Mouse (Mus musculus) forebrain, postnatal 0 days (tissue): ENCODE results near the gene Tapbp. TPM values are rescaled to one million over a fixed set of nuclear protein-coding genes. Genes with fewer than 3 reads are reported as not detected.
"Not testable (repeated sequence)": the region's sequence is repeated elsewhere in the genome, so short reads cannot be mapped to it uniquely, and the experiment has no call there.

ENCODE experiments used
- ATAC-seq: fragments of 200-750 bp; cut with Nextera tagmentation; 2 replicates; pipeline ENCODE4 v1.8.0; 2017; ENCODE audit warnings: mild to moderate bottlenecking, moderate library complexity
- DNase-seq: peaks from one replicate; pipeline ENCODE4 v3.0.0-alpha.2; 2015
- H3K27ac ChIP-seq: fragments of 300-500 bp; sonication (generic); 2 replicates; pipeline ENCODE4 v1.5.1; 2014; ENCODE audit warnings: low read depth, mild to moderate bottlenecking, antibody characterized with exemption, low read length, moderate library complexity, mixed read lengths
- H3K27me3 ChIP-seq: fragments of 300-500 bp; sonication (generic); 2 replicates; pipeline ENCODE4 v1.6.1; 2014; ENCODE audit warnings: mild to moderate bottlenecking, low read length, mixed read lengths; ENCODE audit not compliant: insufficient read depth
- H3K36me3 ChIP-seq: fragments of 300-500 bp; sonication (generic); 2 replicates; pipeline ENCODE4 v1.6.1; 2014; ENCODE audit warnings: mild to moderate bottlenecking, moderate library complexity; ENCODE audit not compliant: insufficient read depth
- H3K4me1 ChIP-seq: fragments of 300-500 bp; sonication (generic); 2 replicates; pipeline ENCODE4 v1.6.1; 2014; ENCODE audit warnings: antibody characterized with exemption; ENCODE audit not compliant: insufficient read depth
- H3K4me2 ChIP-seq: fragments of 300-500 bp; sonication (generic); 2 replicates; pipeline ENCODE4 v1.6.1; 2014; ENCODE audit warnings: low read depth, mild to moderate bottlenecking, moderate library complexity
- H3K4me3 ChIP-seq: fragments of 300-500 bp; sonication (generic); 2 replicates; pipeline ENCODE4 v1.5.1; 2014; ENCODE audit warnings: low read depth, low read length, mixed read lengths
- H3K9ac ChIP-seq: fragments of 300-500 bp; sonication (generic); 2 replicates; pipeline ENCODE4 v1.6.1; 2014; ENCODE audit warnings: mild to moderate bottlenecking
- H3K9me3 ChIP-seq: fragments of 300-500 bp; sonication (generic); 2 replicates; pipeline ENCODE4 v1.6.1; 2016; ENCODE audit warnings: low read length
- CTCF ChIP-seq: sonication (generic); IDR thresholded peaks from 2 replicates; pipeline ENCODE4 v1.5.1; 2016; ENCODE audit warnings: antibody characterized with exemption, control low read depth, low read depth
- WGBS: fragments of 180-500 bp; shearing (Covaris S2); extraction: QIAGEN DNeasy Blood & Tissue Kit; methylation state at CpG from one replicate; pipeline ENCODE4 v1.1.7; 2014; 5-methylcytosine and 5-hydroxymethylcytosine counted together
- polyA plus RNA-seq: library from polyadenylated mRNA; unstranded; fragments of >200 nt; fragmentation: Nextera tagmentation; extraction: Ambion mirVana; gene quantifications from 2 replicates; pipeline ENCODE4 v1.2.1, GENCODE M21; 2015
- total RNA-seq: library from RNA; depleted of rRNA; stranded (reverse); fragments of >200 nt; gene quantifications from 2 replicates; pipeline ENCODE4 v1.2.3, GENCODE M21; 2014; rRNA removed

Gene Tapbp
- 27.2 and 36.0 TPM in 2 replicates for total RNA-seq
- 25.0 and 26.2 TPM in 2 replicates for polyA plus RNA-seq

DNA sequence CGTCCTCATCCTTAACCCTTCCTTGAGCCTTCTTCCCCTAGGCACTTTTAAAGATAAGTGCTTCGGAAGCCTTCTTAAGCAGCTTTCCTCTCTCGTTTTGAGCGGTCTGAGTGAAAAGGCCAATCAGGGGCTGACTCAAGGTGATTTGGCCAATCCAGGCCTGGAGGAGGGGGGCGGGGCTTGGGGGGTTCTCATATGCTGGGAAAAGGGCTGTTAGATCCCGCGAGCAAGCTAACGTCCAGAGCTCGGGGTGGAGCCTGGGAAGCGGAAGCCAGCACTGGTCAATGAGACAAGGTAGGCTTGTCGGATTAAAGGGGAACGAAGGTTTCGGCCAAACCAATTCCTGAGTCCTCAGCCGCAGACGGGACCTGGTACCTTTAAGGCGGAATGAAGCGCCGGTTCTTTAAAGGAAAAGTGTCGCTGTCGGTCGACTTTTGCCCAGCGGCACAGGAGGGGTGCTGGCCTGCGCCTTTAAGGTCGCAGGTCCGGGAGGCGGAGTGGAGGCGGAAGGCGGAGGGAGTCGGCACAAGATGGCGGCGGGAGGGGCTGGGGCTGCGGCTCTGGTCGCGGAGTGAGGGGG is at the start of gene Tapbp, which contains the start of gene Zbtb22:
Tapbp (plus strand) TSS at position 229 of the 580 bp plus-strand sequence.
Zbtb22 (plus strand) TSS at position 234 of the 580 bp plus-strand sequence.
- Histone ChIP-seq H3K27me3 (no peaks in the 10 kb centered on the region), H3K36me3 (peaks cover 43% of the 10 kb centered on the region), H3K4me1 (peaks cover 7% of the 10 kb centered on the region; the same call in 1 of the 2 replicates), H3K4me2 (peak within 1 kb of the TSS; percentile 63), H3K4me3 (peak within 1 kb of the TSS; percentile 53), H3K27ac (peak within 1 kb of the TSS; percentile 86), H3K9ac (peak within 1 kb of the TSS; percentile 56), H3K9me3 (no peaks in the 10 kb centered on the region)
- peak; percentile 93 for ATAC-seq
- peak; percentile 98 for DNase-seq
- WGBS = under 1% methylated on average over 33 of the region's 34 CpGs
- TF ChIP-seq CTCF = no peak

DNA sequence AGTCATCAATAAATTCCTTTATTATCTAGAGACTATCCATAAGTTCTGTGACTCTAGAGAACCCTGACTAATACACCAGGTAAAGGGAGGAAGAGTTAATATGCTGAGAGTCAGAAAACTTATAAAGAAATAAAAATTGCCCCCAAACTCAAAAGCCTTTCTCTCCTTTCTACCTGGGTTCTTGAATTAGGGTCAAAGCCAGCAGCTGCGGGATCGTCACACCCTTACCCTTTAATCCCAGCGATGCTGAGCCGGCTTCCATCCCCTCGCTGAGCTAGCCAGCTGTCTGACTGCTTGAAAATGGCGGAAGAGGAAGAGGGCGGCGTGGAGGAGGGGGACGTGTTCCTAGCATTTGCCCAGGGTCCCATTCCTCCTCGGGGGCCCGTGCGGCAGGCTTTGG is 42.2 kb upstream of the Tapbp start, which contains the start of gene Gm7029:
Gm7029 (plus strand) TSS at position 301 of the 400 bp plus-strand sequence.
- not testable (repeated sequence) for H3K4me3 ChIP-seq, DNase-seq, H3K27ac ChIP-seq, H3K4me2 ChIP-seq, H3K9me3 ChIP-seq, H3K4me1 ChIP-seq, H3K36me3 ChIP-seq, H3K9ac ChIP-seq, H3K27me3 ChIP-seq, ATAC-seq
- WGBS = 93% methylated on average over 4 of the region's 12 CpGs

DNA sequence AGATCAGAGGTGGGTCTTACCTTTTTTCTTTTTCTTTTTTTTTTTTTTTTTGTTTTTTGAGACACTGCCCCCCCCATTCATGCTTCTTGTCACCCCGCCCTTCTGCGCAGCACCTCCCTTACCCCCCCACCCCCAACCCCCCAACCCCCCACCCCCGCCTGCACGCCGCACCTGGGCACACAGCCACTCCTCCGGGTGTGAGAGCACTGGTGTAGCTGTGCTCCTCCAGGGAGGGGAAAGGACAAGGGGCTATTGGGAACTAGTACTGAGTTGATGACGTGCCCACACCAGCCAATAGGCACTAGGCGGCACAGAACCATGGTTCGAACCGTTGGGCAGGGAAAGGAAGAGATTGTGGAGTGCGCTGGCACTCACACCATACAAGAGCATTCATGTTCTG is 41.3 kb upstream of the Tapbp start:
- Histone ChIP-seq H3K27me3 (no peaks in the 10 kb centered on the region), H3K27ac (no peak overlapping the region), H3K36me3 (no peaks in the 10 kb centered on the region), H3K9ac (no peak overlapping the region), H3K9me3 (no peaks in the 10 kb centered on the region), H3K4me3 (no peak overlapping the region), H3K4me1 (no peaks in the 10 kb centered on the region), H3K4me2 (no peak overlapping the region)
- no peak for ATAC-seq
- WGBS = 84% methylated on average over 11 of the region's 11 CpGs
- TF ChIP-seq CTCF = no peak
- DNase-seq = no peak

DNA sequence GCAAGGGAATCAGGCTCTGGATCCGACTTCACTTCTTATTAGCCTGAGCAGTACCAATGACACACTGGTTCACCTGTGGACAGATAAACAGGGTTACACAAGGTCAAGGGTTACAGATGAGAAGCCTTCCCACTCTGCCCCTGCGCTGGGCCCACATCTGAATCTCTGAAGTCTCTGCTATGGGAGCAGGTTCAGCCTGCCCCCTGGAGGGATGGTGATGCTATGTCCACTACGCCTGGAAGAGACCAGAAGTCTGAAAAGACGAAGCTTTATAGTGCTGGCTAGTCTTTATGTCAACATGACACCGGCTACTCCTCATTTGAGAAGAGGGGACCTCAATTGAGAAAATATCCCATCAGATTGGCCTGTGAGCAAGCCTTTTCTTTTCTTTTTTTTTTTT is 39.9 kb upstream of the Tapbp start:
- H3K27ac ChIP-seq, H3K9ac ChIP-seq, H3K4me1 ChIP-seq, H3K9me3 ChIP-seq, H3K4me3 ChIP-seq, H3K36me3 ChIP-seq, DNase-seq, ATAC-seq, H3K4me2 ChIP-seq, H3K27me3 ChIP-seq: not testable (repeated sequence)
- peak; percentile 11; the same call in 1 of the 2 replicates for TF ChIP-seq CTCF
- 86% methylated on average over 5 of the region's 5 CpGs for WGBS

DNA sequence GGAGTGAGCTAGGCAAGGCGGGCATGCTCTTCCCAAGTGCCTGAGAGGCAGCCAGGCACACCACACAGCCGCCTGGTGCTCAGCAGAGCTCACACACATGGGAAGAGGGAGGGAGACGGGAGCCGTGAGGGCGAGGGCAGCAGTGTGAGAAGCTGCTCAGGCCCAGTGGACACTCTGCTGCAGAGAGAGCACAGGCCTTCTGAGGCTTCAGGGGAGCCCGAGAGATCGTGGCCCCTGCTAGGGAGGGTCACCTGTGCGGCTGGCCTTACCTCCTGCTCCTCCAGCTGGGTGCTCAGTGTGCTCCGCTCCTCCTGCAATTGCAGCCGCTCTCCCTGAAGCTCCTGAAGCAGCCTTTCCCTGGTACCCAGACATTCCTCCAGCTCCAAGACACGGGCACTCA is 31.4 kb upstream of the Tapbp start:
- not testable (repeated sequence) for H3K9ac ChIP-seq, H3K27me3 ChIP-seq, H3K27ac ChIP-seq, H3K4me2 ChIP-seq, H3K9me3 ChIP-seq, ATAC-seq, H3K36me3 ChIP-seq, H3K4me1 ChIP-seq, DNase-seq, H3K4me3 ChIP-seq
- 95% methylated on average over 9 of the region's 11 CpGs for WGBS

DNA sequence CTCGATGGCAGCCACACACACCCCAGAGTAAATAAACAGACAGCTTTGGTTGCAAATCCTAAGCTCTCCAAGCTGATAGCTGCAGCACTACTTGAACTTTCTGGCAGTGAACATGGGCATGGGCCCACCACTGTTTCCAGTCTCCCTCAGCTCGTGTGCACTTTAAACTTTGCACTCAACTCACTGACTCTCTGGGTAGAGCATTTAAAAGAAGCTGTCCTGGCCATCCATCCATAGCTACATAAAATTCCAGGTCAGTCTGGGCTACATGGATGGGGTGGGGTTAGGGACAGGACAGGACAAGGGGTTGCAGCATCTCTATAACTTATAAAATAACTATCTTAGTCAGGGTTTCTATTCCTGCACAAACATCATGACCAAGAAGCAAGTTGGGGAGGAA is 27.9 kb upstream of the Tapbp start:
- not testable (repeated sequence) for H3K4me2 ChIP-seq, H3K4me1 ChIP-seq, H3K27ac ChIP-seq, H3K4me3 ChIP-seq, H3K36me3 ChIP-seq, ATAC-seq, H3K27me3 ChIP-seq, DNase-seq, H3K9me3 ChIP-seq, H3K9ac ChIP-seq
- 83% methylated on average over 2 of the region's 2 CpGs for WGBS

DNA sequence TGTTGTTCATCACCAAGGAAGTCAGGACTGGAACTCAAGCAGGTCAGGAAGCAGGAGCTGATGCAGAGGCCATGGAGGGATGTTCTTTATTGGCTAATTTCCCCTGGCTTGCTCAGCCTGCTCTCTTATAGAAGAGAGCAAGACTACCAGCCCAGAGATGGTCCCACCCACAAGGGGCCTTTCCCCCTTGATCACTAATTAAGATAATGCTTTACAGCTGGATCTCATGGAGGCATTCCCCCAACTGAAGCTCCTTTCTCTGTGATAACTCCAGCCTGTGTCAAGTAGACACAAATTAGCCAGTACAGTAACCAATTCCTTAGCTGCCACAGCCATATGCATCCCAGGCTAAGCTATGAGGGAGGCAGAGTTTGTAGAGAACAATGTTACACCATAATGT is 27.5 kb upstream of the Tapbp start:
- not testable (repeated sequence) for H3K4me1 ChIP-seq, H3K27me3 ChIP-seq, H3K4me2 ChIP-seq, H3K9me3 ChIP-seq, H3K36me3 ChIP-seq, H3K27ac ChIP-seq, H3K4me3 ChIP-seq, ATAC-seq, DNase-seq, H3K9ac ChIP-seq

DNA sequence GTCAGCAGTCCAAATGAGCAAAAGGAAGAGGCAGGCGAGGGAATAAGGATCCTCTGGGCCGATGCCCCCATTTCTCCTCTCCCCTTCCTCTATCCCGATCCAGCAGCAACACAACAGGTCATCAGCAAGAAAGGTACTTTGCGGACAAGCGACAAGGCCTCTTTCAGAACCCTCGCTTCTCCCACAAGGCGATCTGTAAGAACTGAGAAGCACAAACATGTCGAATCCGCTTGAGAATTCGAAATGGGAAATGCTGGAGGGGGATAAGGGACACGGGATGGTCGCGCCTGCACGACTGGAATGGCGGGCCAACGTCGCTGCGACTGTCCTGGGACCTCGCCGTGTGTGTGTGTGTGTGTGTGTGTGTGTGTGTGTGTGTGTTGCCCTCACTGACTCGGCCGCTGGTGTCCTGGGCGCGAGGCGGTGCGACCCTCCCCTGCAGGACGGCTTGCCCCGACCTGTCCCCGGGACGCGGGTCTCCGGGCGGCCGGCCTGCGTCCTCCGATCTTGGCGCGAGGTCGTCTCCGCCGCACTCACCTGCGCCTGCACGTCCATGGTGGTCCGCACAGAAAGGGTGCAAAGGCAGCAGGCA is 25.7 kb upstream of the Tapbp start:
- H3K9me3 ChIP-seq, H3K27me3 ChIP-seq, H3K4me1 ChIP-seq, H3K27ac ChIP-seq, DNase-seq, ATAC-seq, H3K36me3 ChIP-seq: not testable (repeated sequence)
- Histone ChIP-seq H3K4me2 (peak overlapping the region; percentile 71), H3K4me3 (peak overlapping the region; percentile 44), H3K9ac (peak overlapping the region; percentile 6)
- 2% methylated on average over 44 of the region's 44 CpGs for WGBS
